Mouse (Mus musculus): ENCODE measurements around the gene Zcchc4. TPM values are rescaled to one million over a fixed set of nuclear protein-coding genes. Genes with fewer than 3 reads are reported as not detected.

Gene Zcchc4
- total and polyA plus RNA-seq, 2 experiments from 2014 or later = 6.7 to 10.6 TPM

- ATAC-seq (no peak), DNase-seq (ENCODE audit: low spot score) (no peak)
- H3K4me1 ChIP-seq (ENCODE audit: insufficient read depth, low read length) = no peaks in the 10 kb centered on the region
- no peaks in the 10 kb centered on the region for H3K27me3 ChIP-seq (ENCODE audit: insufficient read depth, low read length)
- no peak overlapping the region for H3K4me3 ChIP-seq (ENCODE audit: low read length)
- H3K27ac ChIP-seq = no peak overlapping the region
- 87% methylated on average over 7 of the region's 7 CpGs for WGBS
- H3K9ac ChIP-seq (replicated peaks; ENCODE audit: low read length) = no peak overlapping the region
- H3K36me3 ChIP-seq (ENCODE audit: insufficient read depth, low read length) = no peaks in the 10 kb centered on the region; the same call in 1 of the 2 replicates
- H3K9me3 ChIP-seq (ENCODE audit: low read length) = no peaks in the 10 kb centered on the region
- TF ChIP-seq CTCF (IDR thresholded peaks at IDR 0.05; ENCODE audit: low read depth) = no peak
- no peak overlapping the region for H3K4me2 ChIP-seq (ENCODE audit: low read depth, low read length)
Observed at GRCm38 (mm10) chr5:52786556-52787322, 11.5 kb downstream of the Zcchc4 start.

- H3K36me3 ChIP-seq (ENCODE audit: insufficient read depth, low read length) = peaks cover 22% of the 10 kb centered on the region; the same call in 1 of the 2 replicates
- no peak for DNase-seq (ENCODE audit: low spot score)
- H3K4me1 ChIP-seq (ENCODE audit: insufficient read depth, low read length) = no peaks in the 10 kb centered on the region
- no peak overlapping the region for H3K4me2 ChIP-seq (ENCODE audit: low read depth, low read length)
- TF ChIP-seq CTCF (IDR thresholded peaks at IDR 0.05; ENCODE audit: low read depth) = no peak
- no peak overlapping the region for H3K27ac ChIP-seq
- 90% methylated on average over 9 of the region's 9 CpGs for WGBS
- ATAC-seq = no peak
- no peak overlapping the region for H3K4me3 ChIP-seq (ENCODE audit: low read length)
- no peak overlapping the region for H3K9ac ChIP-seq (replicated peaks; ENCODE audit: low read length)
- H3K9me3 ChIP-seq (ENCODE audit: low read length) = no peaks in the 10 kb centered on the region
- H3K27me3 ChIP-seq (ENCODE audit: insufficient read depth, low read length) = no peaks in the 10 kb centered on the region
Observed at GRCm38 (mm10) chr5:52793230-52793629, 18.0 kb downstream of the Zcchc4 start.

GRCm38 (mm10) chr5:52794109-52794508 lies 18.9 kb downstream of the Zcchc4 start:
- no peak for TF ChIP-seq CTCF (IDR thresholded peaks at IDR 0.05; ENCODE audit: low read depth)
- DNase-seq (ENCODE audit: low spot score) (no peak), ATAC-seq (no peak)
- Histone ChIP-seq H3K27ac (no peak overlapping the region), H3K36me3 (ENCODE audit: insufficient read depth, low read length) (peaks cover 23% of the 10 kb centered on the region; the same call in 1 of the 2 replicates), H3K4me2 (ENCODE audit: low read depth, low read length) (no peak overlapping the region), H3K4me1 (ENCODE audit: insufficient read depth, low read length) (no peaks in the 10 kb centered on the region), H3K9ac (replicated peaks; ENCODE audit: low read length) (no peak overlapping the region), H3K9me3 (ENCODE audit: low read length) (no peaks in the 10 kb centered on the region), H3K27me3 (ENCODE audit: insufficient read depth, low read length) (no peaks in the 10 kb centered on the region), H3K4me3 (ENCODE audit: low read length) (no peak overlapping the region)
- 88% methylated on average over 9 of the region's 9 CpGs for WGBS

- DNase-seq (ENCODE audit: low spot score) = peak; percentile 20
- Histone ChIP-seq H3K4me2 (ENCODE audit: low read depth, low read length) (no peak overlapping the region), H3K4me1 (ENCODE audit: insufficient read depth, low read length) (no peaks in the 10 kb centered on the region), H3K9me3 (ENCODE audit: low read length) (no peaks in the 10 kb centered on the region), H3K36me3 (ENCODE audit: insufficient read depth, low read length) (peaks cover 23% of the 10 kb centered on the region; the same call in 1 of the 2 replicates), H3K4me3 (ENCODE audit: low read length) (no peak overlapping the region), H3K9ac (replicated peaks; ENCODE audit: low read length) (no peak overlapping the region), H3K27me3 (ENCODE audit: insufficient read depth, low read length) (no peaks in the 10 kb centered on the region), H3K27ac (no peak overlapping the region; the same call in 1 of the 2 replicates)
- 74% methylated on average over 12 of the region's 12 CpGs for WGBS
- TF ChIP-seq CTCF (IDR thresholded peaks at IDR 0.05; ENCODE audit: low read depth) = no peak
- ATAC-seq = peak; percentile 88
Observed at GRCm38 (mm10) chr5:52799274-52799985, 24.2 kb downstream of the Zcchc4 start.

- 84% methylated on average over 4 of the region's 4 CpGs for WGBS
- no peak for ATAC-seq
- H3K27ac ChIP-seq = no peak overlapping the region
- no peak for TF ChIP-seq CTCF (IDR thresholded peaks at IDR 0.05; ENCODE audit: low read depth)
- H3K4me2 ChIP-seq (ENCODE audit: low read depth, low read length) = no peak overlapping the region
- no peak for DNase-seq (ENCODE audit: low spot score)
- H3K4me3 ChIP-seq (ENCODE audit: low read length) = no peak overlapping the region
- no peaks in the 10 kb centered on the region for H3K27me3 ChIP-seq (ENCODE audit: insufficient read depth, low read length)
- H3K4me1 ChIP-seq (ENCODE audit: insufficient read depth, low read length) = no peaks in the 10 kb centered on the region
- no peak overlapping the region for H3K9ac ChIP-seq (replicated peaks; ENCODE audit: low read length)
- H3K36me3 ChIP-seq (ENCODE audit: insufficient read depth, low read length) = 0 out of 2 replicates have a peak, but pooled peaks cover 5% of the 10 kb centered on the region
- H3K9me3 ChIP-seq (ENCODE audit: low read length) = no peaks in the 10 kb centered on the region
Observed at GRCm38 (mm10) chr5:52805801-52806200, 30.6 kb downstream of the Zcchc4 start.

- Histone ChIP-seq H3K27ac (no peak overlapping the region), H3K36me3 (ENCODE audit: insufficient read depth, low read length) (0 out of 2 replicates have a peak, but pooled peaks cover 5% of the 10 kb centered on the region), H3K9ac (replicated peaks; ENCODE audit: low read length) (no peak overlapping the region), H3K4me3 (ENCODE audit: low read length) (no peak overlapping the region), H3K27me3 (ENCODE audit: insufficient read depth, low read length) (no peaks in the 10 kb centered on the region), H3K4me2 (ENCODE audit: low read depth, low read length) (no peak overlapping the region), H3K9me3 (ENCODE audit: low read length) (no peaks in the 10 kb centered on the region), H3K4me1 (ENCODE audit: insufficient read depth, low read length) (no peaks in the 10 kb centered on the region)
- TF ChIP-seq CTCF (IDR thresholded peaks at IDR 0.05; ENCODE audit: low read depth) = no peak
- 77% methylated on average over 8 of the region's 8 CpGs for WGBS
- no peak for DNase-seq (ENCODE audit: low spot score)
- no peak for ATAC-seq
Observed at GRCm38 (mm10) chr5:52806349-52806748, 31.1 kb downstream of the Zcchc4 start.
